Mouse (Mus musculus) myocyte (in vitro differentiated cells): Measurements from ENCODE around the gene Flot1. TPM values are rescaled to one million over a fixed set of nuclear protein-coding genes. Genes with fewer than 3 reads are reported as not detected.

Experiments used
- H3K27me3 ChIP-seq: one replicate; pipeline ENCODE4 v1.6.1; 2011; ENCODE audit not compliant: control insufficient read depth, insufficient read depth, insufficient read length
- H3K36me3 ChIP-seq: one replicate; pipeline ENCODE4 v1.6.1; 2011; ENCODE audit not compliant: control insufficient read depth, insufficient read depth
- H3K4me2 ChIP-seq: one replicate; pipeline ENCODE4 v1.6.1; 2011; ENCODE audit warnings: low read depth, control low read depth
- H3K4me3 ChIP-seq: one replicate; pipeline ENCODE4 v1.5.1; 2011; ENCODE audit warnings: mild to moderate bottlenecking, control low read depth, moderate library complexity
- H3K79me2 ChIP-seq: one replicate; pipeline ENCODE4 v1.6.1; 2011; ENCODE audit not compliant: control insufficient read depth, insufficient read depth
- H3ac ChIP-seq: one replicate; pipeline ENCODE4 v1.6.1; 2011; ENCODE audit not compliant: control insufficient read depth, insufficient read length
- CEBPB ChIP-seq: IDR thresholded peaks from 2 replicates; pipeline ENCODE4 v1.6.1; 2011; ENCODE audit warnings: mild to moderate bottlenecking, moderate library complexity; ENCODE audit not compliant: poor library complexity, insufficient read depth, severe bottlenecking
- E2F4 ChIP-seq: IDR thresholded peaks from one replicate; pipeline ENCODE4 v1.6.1; 2011; ENCODE audit warnings: mild to moderate bottlenecking, control low read depth, moderate library complexity; ENCODE audit not compliant: insufficient read depth
- MAX ChIP-seq: IDR thresholded peaks from one replicate; pipeline ENCODE4 v1.6.1; 2011; ENCODE audit warnings: low read depth, mild to moderate bottlenecking, control low read depth
- MYOD1 ChIP-seq, 3 experiments: IDR thresholded peaks; one replicate each; pipeline ENCODE4 v1.6.1; 2011; ENCODE audit warnings: control low read depth in 2 of 3, low read depth in 2 of 3, mild to moderate bottlenecking in 2 of 3, moderate library complexity in 1 of 3; ENCODE audit not compliant: insufficient read length in 2 of 3, control insufficient read depth in 1 of 3
- MYOG ChIP-seq, 3 experiments: IDR thresholded peaks; one replicate each; pipeline ENCODE4 v1.6.1; 2011; ENCODE audit warnings: control low read depth in 2 of 3, low read depth in 2 of 3, mild to moderate bottlenecking in 2 of 3; ENCODE audit not compliant: insufficient read length in 2 of 3, control insufficient read depth in 1 of 3, insufficient read depth in 1 of 3
- POLR2A ChIP-seq: IDR thresholded peaks from one replicate; pipeline ENCODE4 v1.6.1; 2011; ENCODE audit warnings: low read depth, mild to moderate bottlenecking, control low read depth, moderate library complexity; ENCODE audit not compliant: insufficient read length
- POLR2AphosphoS2 ChIP-seq: IDR thresholded peaks from one replicate; pipeline ENCODE4 v1.6.1; 2011; ENCODE audit warnings: low read depth, control low read depth; ENCODE audit not compliant: insufficient read length
- REST ChIP-seq: IDR thresholded peaks from one replicate; pipeline ENCODE4 v1.6.1; 2011; ENCODE audit warnings: mild to moderate bottlenecking, control low read depth, moderate library complexity; ENCODE audit not compliant: insufficient read depth, insufficient read length
- SRF ChIP-seq: IDR thresholded peaks from one replicate; pipeline ENCODE4 v1.6.1; 2011; ENCODE audit warnings: low read depth; ENCODE audit not compliant: control insufficient read depth, insufficient read length
- TCF12 ChIP-seq: IDR thresholded peaks from one replicate; pipeline ENCODE4 v1.6.1; 2011; ENCODE audit warnings: mild to moderate bottlenecking, control low read depth; ENCODE audit not compliant: poor library complexity, insufficient read depth, severe bottlenecking
- TCF3 ChIP-seq: IDR thresholded peaks from one replicate; pipeline ENCODE4 v1.6.1; 2011; ENCODE audit warnings: low read depth, control low read depth; ENCODE audit not compliant: insufficient read length
- USF1 ChIP-seq: IDR thresholded peaks from one replicate; pipeline ENCODE4 v1.6.1; 2011; ENCODE audit warnings: low read depth, mild to moderate bottlenecking, control low read depth, moderate library complexity
- polyA plus RNA-seq: library from polyadenylated mRNA; unstranded; fragments of >200 nt; fragmentation: generic; extraction: Trizol; gene quantifications from one replicate; pipeline ENCODE4 v1.2.1, GENCODE M21; 2012; ENCODE audit warnings: missing spikeins

The Flot1 gene
- polyA plus RNA-seq, 1 experiment: 107 TPM

GRCm38 (mm10) chr17:35868961-35869345, 45.9 kb downstream of the Flot1 start:
- peaks cover 7% of the 10 kb centered on the region for H3K36me3 ChIP-seq
- H3K4me3 ChIP-seq: peak overlapping the region; percentile 90
- H3K4me2 ChIP-seq: peak overlapping the region; percentile 99
- peaks cover 74% of the 10 kb centered on the region for H3K79me2 ChIP-seq
- TF ChIP-seq USF1 (no peak), TCF3 (no peak), SRF (no peak), MYOG (IDR thresholded peaks at IDR 0.05; ENCODE audit: control insufficient read depth in 1 of 3, insufficient read depth in 1 of 3, insufficient read length in 2 of 3, low read depth in 2 of 3) (no peak), REST (no peak)
- H3K27me3 ChIP-seq: no peaks in the 10 kb centered on the region
- H3ac ChIP-seq: peak overlapping the region; percentile 64

GRCm38 (mm10) chr17:35869346-35870067, 46.5 kb downstream of the Flot1 start:
- peak overlapping the region; percentile 64 for H3ac ChIP-seq
- H3K4me3 ChIP-seq: peak overlapping the region; percentile 90
- no peak for TF ChIP-seq POLR2A
- TF ChIP-seq SRF: no peak
- no peak for TF ChIP-seq CEBPB
- no peak for TF ChIP-seq MAX
- TF ChIP-seq REST: no peak
- no peak for TF ChIP-seq TCF12
- TF ChIP-seq TCF3: no peak
- no peak for TF ChIP-seq POLR2AphosphoS2
- no peak for TF ChIP-seq USF1
- no peak for TF ChIP-seq E2F4
- no peak for TF ChIP-seq MYOD1 (IDR thresholded peaks at IDR 0.05; ENCODE audit: control insufficient read depth in 1 of 3, insufficient read length in 2 of 3, low read depth in 2 of 3)
- no peak for TF ChIP-seq MYOG (IDR thresholded peaks at IDR 0.05; ENCODE audit: control insufficient read depth in 1 of 3, insufficient read depth in 1 of 3, insufficient read length in 2 of 3, low read depth in 2 of 3)
- peaks cover 79% of the 10 kb centered on the region for H3K79me2 ChIP-seq
- peaks cover 12% of the 10 kb centered on the region for H3K36me3 ChIP-seq
- peak overlapping the region; percentile 99 for H3K4me2 ChIP-seq
- H3K27me3 ChIP-seq: no peaks in the 10 kb centered on the region

GRCm38 (mm10) chr17:35870151-35870883, 47.3 kb downstream of the Flot1 start:
- no peak overlapping the region for H3ac ChIP-seq
- peaks cover 82% of the 10 kb centered on the region for H3K79me2 ChIP-seq
- peak overlapping the region; percentile 90 for H3K4me3 ChIP-seq
- H3K4me2 ChIP-seq: peak overlapping the region; percentile 99
- no peaks in the 10 kb centered on the region for H3K27me3 ChIP-seq
- peaks cover 14% of the 10 kb centered on the region for H3K36me3 ChIP-seq
- no peak for TF ChIP-seq MYOD1 (IDR thresholded peaks at IDR 0.05; ENCODE audit: control insufficient read depth in 1 of 3, insufficient read length in 2 of 3, low read depth in 2 of 3)
- peak; percentile 65 for TF ChIP-seq SRF
- TF ChIP-seq POLR2AphosphoS2: peak; percentile 14
- TF ChIP-seq E2F4: no peak
- TF ChIP-seq TCF12: no peak
- no peak for TF ChIP-seq POLR2A

- TF ChIP-seq TCF12 (no peak), CEBPB (no peak), USF1 (no peak), POLR2AphosphoS2 (no peak), MAX (no peak), MYOD1 (IDR thresholded peaks at IDR 0.05; ENCODE audit: control insufficient read depth in 1 of 3, insufficient read length in 2 of 3, low read depth in 2 of 3) (no peak), SRF (no peak), MYOG (IDR thresholded peaks at IDR 0.05; ENCODE audit: control insufficient read depth in 1 of 3, insufficient read depth in 1 of 3, insufficient read length in 2 of 3, low read depth in 2 of 3) (no peak), TCF3 (no peak)
- Histone ChIP-seq H3K27me3 (no peaks in the 10 kb centered on the region), H3K4me3 (peak overlapping the region; percentile 90), H3K79me2 (peaks cover 85% of the 10 kb centered on the region), H3K36me3 (peaks cover 18% of the 10 kb centered on the region), H3ac (no peak overlapping the region), H3K4me2 (peak overlapping the region; percentile 99)
Observed at GRCm38 (mm10) chr17:35870884-35871696, 48.1 kb downstream of the Flot1 start.
